Mouse (Mus musculus) kidney, postnatal 14 days (tissue): Measurements from ENCODE around the gene Ice1.

Experiments used
- DNase-seq: peaks from one replicate; pipeline ENCODE4 v3.0.0; 2022; ENCODE audit warnings: mixed read lengths

Ice1 gene

DNA sequence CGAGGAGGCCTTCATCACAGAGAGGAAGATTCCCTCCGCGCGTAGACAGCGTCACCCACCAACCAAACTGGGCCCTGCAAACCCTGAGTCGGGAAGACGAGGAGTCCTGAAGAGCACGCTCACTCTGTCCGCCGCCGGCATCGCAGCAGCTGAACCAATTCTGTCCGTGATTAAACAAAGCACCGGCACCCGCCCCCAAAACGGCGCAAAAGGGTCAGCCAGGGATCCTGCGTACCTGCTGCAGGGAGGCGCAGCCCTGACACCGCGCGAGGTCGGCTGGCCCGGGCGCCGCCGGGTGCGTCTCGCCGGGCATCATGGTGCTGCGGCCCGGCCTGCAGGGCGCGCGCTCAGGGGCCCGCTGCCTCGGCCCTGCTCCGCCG is at the start of gene Ice1:
Gene Ice1 (minus strand): TSS at position 353 of the 380 bp plus-strand sequence.
- no peak for DNase-seq

DNA sequence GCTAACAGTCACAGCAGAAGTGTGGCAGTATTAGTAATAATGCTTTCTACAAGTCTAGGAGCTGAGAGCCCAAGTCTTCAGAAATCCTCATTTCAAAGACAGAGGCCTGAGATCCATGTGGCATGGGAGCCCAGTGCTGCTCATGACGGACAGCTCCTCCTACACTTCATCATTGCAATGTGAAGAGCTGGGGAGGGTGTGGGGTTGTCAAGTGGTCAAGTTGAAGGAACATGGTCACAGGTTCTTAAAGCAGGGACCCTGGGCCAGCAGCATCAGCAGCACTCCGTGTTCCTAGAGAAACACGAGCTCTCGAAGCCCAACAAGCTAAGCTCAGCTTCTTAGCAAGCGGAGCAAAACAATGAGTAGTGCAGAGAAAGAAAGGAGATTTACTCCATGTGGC is 48.4 kb upstream of the Ice1 start:
- no peak for DNase-seq

GRCm38 (mm10) chr13:70684976-70685609 is 47.7 kb upstream of the Ice1 start:
- DNase-seq, result no peak

DNA sequence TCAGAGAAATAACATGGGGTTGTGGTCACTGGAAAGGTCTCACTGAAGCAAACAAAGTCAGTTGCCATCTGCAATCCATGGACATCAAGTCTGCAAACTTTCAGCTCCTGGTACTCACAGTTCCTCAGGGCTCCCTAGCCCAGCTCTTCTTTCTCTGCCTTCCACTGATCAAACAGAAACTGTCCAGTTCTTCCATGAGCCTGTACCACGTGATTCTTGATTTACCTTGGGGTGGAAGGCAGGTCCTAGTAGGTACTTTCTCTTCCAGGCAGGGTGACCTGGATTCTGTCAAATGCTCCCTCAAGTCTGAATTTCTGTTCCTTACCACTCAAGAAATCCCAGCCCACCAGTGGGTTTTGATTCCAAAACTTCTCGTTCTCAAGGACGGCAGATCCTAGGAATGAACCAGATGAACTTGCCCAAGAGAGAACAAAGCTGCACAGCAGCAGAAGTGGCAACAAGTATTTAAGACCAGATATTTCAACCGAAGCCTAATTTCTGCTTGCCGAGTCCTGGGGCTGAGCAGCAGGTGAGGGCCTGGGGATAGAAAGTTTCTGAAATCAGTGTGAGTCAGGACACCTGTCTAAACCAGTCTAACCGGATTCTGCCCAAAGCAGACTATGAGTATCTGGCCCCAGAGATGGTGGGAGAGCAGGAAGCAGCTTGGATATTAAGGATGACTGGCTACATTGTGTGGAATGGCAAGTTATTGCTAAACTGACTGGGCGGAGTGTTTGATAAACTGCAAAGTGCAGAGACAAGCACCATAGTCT is 44.2 kb upstream of the Ice1 start:
- peak; percentile 8 for DNase-seq

- DNase-seq, result no peak
These were observed 42.9 kb upstream of the Ice1 start for GRCm38 (mm10) chr13:70680316-70680715.

DNA sequence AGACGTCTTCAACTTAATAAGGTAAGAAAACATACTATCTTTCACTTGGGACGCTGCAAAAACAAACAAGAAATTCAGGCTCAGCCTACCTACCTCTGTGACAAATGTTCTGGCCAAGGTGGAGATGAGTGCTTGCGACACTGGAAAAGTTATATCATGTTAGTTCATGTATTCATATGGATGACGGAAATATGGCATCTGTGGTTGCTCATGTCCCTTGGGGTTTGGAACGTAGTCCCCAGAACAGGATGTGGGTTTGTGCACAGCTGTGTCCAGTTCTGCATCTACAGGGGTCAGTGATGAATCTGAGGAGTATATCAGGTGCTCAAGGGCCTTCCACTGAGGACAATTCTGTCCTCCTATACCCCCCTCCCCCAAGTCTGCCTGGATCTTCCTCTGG is 40.3 kb upstream of the Ice1 start:
- no peak for DNase-seq

DNA sequence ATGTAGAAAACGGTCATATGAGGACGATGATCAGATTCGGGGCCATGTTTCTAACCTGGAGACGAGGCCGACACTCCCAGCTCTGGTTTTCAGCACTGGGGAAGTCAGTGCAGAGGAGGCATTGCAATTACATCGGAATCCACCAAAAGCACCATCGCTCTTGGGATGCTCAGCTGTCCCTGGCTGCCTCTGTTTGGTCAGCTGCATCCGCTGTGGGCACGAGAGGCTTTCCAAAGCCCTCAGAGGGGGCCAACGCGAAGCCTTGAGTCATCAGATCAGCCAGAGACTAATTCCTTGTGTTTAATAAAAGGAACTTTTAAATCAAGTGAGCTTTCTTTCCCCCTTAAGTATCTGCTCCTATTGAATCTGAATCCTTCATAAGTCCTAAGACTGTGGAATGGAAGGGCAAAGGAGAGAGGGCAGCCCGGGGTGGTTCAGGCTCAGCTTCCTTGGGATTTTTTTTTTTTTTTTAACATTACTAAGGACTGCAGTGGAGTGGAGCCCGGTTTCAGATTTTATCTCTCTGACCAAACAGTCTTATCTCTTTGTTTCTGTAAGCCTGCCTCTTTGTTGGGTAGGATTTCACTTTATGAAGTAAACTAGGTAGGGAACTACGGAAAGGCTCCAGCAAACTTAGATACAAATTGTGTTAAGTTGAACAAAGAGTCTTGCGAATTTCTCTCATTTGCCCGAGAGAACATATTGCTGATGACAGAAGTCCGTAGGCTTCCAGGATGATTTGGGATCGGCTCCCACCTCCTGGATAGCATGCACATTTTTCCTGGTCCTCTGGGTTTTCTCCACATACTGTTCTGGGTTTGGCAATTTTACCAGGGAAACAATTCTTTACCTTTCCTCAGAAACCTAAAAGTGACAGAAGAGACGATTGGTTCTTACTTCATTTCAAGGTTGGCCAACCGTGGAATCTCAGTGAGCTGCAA is 39.1 kb upstream of the Ice1 start:
- DNase-seq, result no peak

GRCm38 (mm10) chr13:70674998-70675397 is 37.6 kb upstream of the Ice1 start:
- no peak for DNase-seq

GRCm38 (mm10) chr13:70670080-70670479 is 32.6 kb upstream of the Ice1 start:
- DNase-seq, result no peak

DNA sequence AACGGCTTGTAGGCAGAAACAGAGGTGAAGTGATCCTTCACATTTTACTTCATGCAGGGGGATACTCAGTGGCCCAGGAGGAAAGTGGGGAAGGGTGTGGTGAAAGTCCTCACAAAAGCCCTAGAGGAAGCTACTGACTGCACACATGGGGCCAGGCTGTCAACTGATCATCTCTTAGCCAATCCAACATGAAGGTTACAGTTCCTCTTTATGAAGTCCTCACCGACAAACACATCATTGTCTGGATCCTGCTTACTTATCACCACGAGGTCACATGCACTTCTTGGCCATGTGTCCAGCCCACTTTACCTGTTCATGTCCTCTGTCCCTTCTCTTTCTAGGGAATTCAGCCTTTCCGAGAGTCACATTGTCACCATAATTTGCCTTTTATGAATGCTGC is 22.3 kb upstream of the Ice1 start:
- DNase-seq, result no peak

DNA sequence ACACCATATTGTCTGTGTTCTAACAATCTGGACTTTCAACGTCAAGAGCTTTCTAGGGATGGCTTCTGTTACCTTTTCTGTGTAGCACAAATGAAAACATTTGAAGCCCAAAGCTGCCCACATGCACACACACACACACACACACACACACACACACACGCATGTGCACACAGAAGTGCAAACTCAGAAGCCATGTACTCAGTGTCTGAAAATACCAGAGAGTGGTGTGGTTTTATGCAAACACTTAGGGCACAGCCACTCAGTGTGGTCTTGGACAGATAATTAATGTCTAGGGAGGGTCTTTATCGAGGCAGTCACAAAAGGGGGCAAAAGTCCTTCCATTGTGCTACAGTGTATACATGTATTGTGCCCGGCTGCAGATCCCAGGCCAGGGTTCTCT is 19.3 kb upstream of the Ice1 start:
- DNase-seq, result no peak

GRCm38 (mm10) chr13:70656329-70656728 is 18.9 kb upstream of the Ice1 start:
- DNase-seq, result no peak

GRCm38 (mm10) chr13:70655570-70655969 is 18.1 kb upstream of the Ice1 start:
- DNase-seq, result no peak

GRCm38 (mm10) chr13:70654091-70654770 is 16.8 kb upstream of the Ice1 start:
- DNase-seq, result peak; percentile 66

- DNase-seq, result peak; percentile 47
These were observed 16.0 kb upstream of the Ice1 start for GRCm38 (mm10) chr13:70653457-70653856.

DNA sequence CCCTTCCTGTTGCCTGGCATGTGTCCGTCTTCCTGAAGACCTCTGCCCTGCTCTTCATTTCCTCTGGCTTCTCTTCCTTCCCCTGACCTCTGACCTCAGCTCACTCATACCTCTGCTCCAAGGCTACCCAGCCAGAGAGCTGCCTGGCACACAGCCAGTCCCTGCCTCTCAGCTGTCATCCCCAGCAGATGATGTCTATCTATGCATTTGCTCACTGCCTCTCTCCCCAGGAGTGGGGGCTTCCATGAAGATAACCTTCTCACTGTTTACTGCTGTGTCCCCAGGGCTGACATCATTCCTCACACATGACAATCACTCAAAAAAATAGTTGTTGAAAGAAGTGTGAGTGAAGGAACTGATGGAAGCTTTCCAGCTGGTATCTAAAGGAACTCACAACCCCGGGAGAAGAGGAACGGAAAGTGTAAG is 12.6 kb upstream of the Ice1 start:
- DNase-seq, result peak; percentile 84

GRCm38 (mm10) chr13:70645968-70646505 is 8.6 kb upstream of the Ice1 start:
- peak; percentile 41 for DNase-seq

DNA sequence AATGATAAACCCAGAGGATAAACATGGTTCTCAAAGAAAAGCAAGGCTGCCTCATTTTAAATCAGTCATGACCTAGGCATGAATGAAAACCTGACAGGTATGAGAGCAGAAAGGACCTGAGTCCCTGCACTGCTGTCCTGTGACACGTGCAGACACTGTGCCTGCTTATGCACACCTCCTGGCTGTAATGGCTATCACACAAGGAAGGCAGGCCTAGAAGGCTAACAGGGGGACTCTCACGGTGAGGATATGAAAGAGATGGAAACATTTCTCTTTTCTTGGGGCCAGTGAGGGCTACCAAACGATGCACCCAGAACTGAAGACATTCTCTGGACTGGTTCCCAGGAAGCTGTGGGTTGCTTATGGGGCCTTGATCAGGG is 6.6 kb upstream of the Ice1 start:
- no peak for DNase-seq

DNA sequence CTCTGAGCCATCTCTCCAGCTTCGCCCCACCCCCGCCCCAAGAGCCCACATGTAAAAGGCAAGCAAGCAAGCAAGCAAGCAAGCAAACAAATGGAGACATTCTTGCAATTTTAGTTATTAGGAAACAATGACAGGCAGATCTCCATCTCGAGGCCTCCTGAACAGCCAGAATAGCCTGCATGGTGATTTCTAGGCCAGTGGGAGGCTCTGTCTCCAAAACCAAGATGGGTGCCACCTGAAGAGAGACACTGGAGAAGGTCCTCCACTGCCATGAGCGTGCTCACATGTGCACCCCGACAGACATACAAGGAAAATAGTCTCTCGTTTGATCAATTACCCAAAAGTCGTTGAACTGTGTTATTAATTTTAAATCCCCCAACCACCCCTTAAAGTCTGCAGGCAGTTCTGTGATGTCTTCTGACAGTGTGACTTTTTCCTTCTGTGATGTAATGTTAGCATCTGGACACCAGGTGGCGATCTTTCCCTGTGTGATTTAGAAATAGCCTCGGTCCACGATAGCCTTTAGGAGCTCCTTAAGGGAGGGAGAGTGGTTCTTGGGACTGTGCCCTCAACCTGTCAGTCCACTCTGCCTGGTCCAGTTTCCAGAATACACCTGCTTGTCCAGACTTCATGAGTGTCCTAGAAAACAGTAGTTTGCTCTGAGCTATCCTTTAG is 6.1 kb upstream of the Ice1 start:
- DNase-seq, result peak; percentile 68

- no peak for DNase-seq
These were observed 4.5 kb upstream of the Ice1 start for GRCm38 (mm10) chr13:70641941-70642340.

DNA sequence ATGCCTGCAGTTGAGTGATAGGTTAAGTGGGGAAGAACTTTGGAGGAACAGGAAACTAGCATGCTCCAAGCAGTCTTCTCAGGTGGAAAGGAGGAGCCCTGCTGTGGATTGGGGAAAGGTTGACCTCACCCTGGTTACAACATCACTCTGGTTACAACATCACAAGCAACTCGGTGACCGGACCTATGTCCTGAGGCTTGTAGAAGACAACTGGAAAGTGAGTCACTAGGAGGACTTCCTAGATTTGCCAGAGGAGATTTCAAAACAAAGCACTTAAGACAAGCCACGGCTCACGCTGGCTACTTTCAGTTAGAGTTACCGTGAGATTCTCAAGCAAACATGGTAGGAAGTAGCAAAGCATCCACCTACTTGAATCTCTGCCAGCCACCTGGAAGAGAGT is 3.9 kb upstream of the Ice1 start:
- no peak for DNase-seq

- peak; percentile 58 for DNase-seq
These were observed 2.2 kb upstream of the Ice1 start for GRCm38 (mm10) chr13:70639639-70640038.
